Mouse (Mus musculus) midbrain, embryonic 10.5 days (tissue): Measurements from ENCODE around the gene Ptprh. TPM values are rescaled to one million over a fixed set of nuclear protein-coding genes. Genes with fewer than 3 reads are reported as not detected.
"Not testable (repeated sequence)": the region's sequence is repeated elsewhere in the genome, so short reads cannot be mapped to it uniquely, and the experiment has no call there.

Experiments used
- DNase-seq: peaks from one replicate; pipeline ENCODE4 v3.0.0-alpha.2; 2017; ENCODE audit warnings: low spot score
- H3K27ac ChIP-seq: fragments of 300-500 bp; sonication (generic); replicated peaks from 2 replicates; pipeline ENCODE4 v1.5.1; 2016; ENCODE audit warnings: mild to moderate bottlenecking
- H3K27me3 ChIP-seq: fragments of 300-500 bp; sonication (generic); 2 replicates; pipeline ENCODE4 v1.6.1; 2016; ENCODE audit warnings: low read depth, mild to moderate bottlenecking; ENCODE audit not compliant: poor library complexity, severe bottlenecking
- H3K36me3 ChIP-seq: fragments of 300-500 bp; sonication (generic); 2 replicates; pipeline ENCODE4 v1.6.1; 2016; ENCODE audit warnings: mild to moderate bottlenecking, moderate library complexity
- H3K4me1 ChIP-seq: fragments of 300-500 bp; sonication (generic); 2 replicates; pipeline ENCODE4 v1.6.1; 2016
- H3K4me3 ChIP-seq: fragments of 300-500 bp; sonication (generic); 2 replicates; pipeline ENCODE4 v1.5.1; 2016; ENCODE audit warnings: mild to moderate bottlenecking, moderate library complexity
- H3K9me3 ChIP-seq: fragments of 300-500 bp; sonication (generic); replicated peaks from 2 replicates; pipeline ENCODE4 v1.6.1; 2016; ENCODE audit warnings: mild to moderate bottlenecking
- WGBS: fragments of 180-500 bp; shearing (Covaris S2); methylation state at CpG from one replicate; pipeline ENCODE4 v1.1.7; 2016; 5-methylcytosine and 5-hydroxymethylcytosine counted together
- polyA plus RNA-seq: library from polyadenylated mRNA; unstranded; fragments of >200 nt; fragmentation: Nextera tagmentation; extraction: Ambion mirVana; gene quantifications from 2 replicates; pipeline ENCODE4 v1.2.1, GENCODE M21; 2016

The Ptprh gene
- polyA plus RNA-seq, 1 experiment from 2014 or later: not detected

- Histone ChIP-seq H3K9me3 (no peaks in the 10 kb centered on the region), H3K36me3 (no peaks in the 10 kb centered on the region), H3K4me1 (peaks cover 23% of the 10 kb centered on the region), H3K4me3 (peak within 1 kb of the TSS; percentile 61), H3K27me3 (peaks cover 36% of the 10 kb centered on the region), H3K27ac (0 out of 2 replicates have a peak within 1 kb of the TSS, but pooled peaks have one; percentile 61)
- 3% methylated on average over 28 of the region's 28 CpGs for WGBS
- peak; percentile 88 for DNase-seq
These were observed 71.7 kb downstream of the Ptprh start, which contains the start of gene Dnaaf3 for GRCm38 (mm10) chr7:4532005-4532729. TSS of gene Dnaaf3 (minus strand) at chr7:4532453.

- Histone ChIP-seq H3K27me3 (peaks cover 41% of the 10 kb centered on the region), H3K4me1 (peaks cover 37% of the 10 kb centered on the region)
- not testable (repeated sequence) for DNase-seq, H3K36me3 ChIP-seq, H3K27ac ChIP-seq, H3K4me3 ChIP-seq, H3K9me3 ChIP-seq
- 55% methylated on average over 7 of the region's 8 CpGs for WGBS
These were observed 73.7 kb downstream of the Ptprh start for GRCm38 (mm10) chr7:4530166-4530565.

GRCm38 (mm10) chr7:4527302-4527689 is 76.5 kb downstream of the Ptprh start:
- H3K4me1 ChIP-seq: peaks cover 32% of the 10 kb centered on the region
- H3K27me3 ChIP-seq: peaks cover 52% of the 10 kb centered on the region
- no peak overlapping the region for H3K27ac ChIP-seq
- H3K4me3 ChIP-seq: peak overlapping the region; percentile 50; the same call in 1 of the 2 replicates
- 0 out of 2 replicates have a peak, but pooled peaks cover 3% of the 10 kb centered on the region for H3K9me3 ChIP-seq
- H3K36me3 ChIP-seq: no peaks in the 10 kb centered on the region
- DNase-seq: no peak
- WGBS: 43% methylated on average over 18 of the region's 18 CpGs

GRCm38 (mm10) chr7:4526341-4527301 is 77.2 kb downstream of the Ptprh start:
- Histone ChIP-seq H3K27me3 (peaks cover 58% of the 10 kb centered on the region), H3K27ac (peak overlapping the region; percentile 84), H3K4me1 (peaks cover 26% of the 10 kb centered on the region), H3K4me3 (peak overlapping the region; percentile 50), H3K36me3 (no peaks in the 10 kb centered on the region), H3K9me3 (0 out of 2 replicates have a peak, but pooled peaks cover 3% of the 10 kb centered on the region)
- peak; percentile 92 for DNase-seq
- 26% methylated on average over 40 of the region's 40 CpGs for WGBS

- Histone ChIP-seq H3K4me1 (peaks cover 35% of the 10 kb centered on the region), H3K27me3 (peaks cover 64% of the 10 kb centered on the region)
- WGBS: 72% methylated on average over 15 of the region's 15 CpGs
- H3K27ac ChIP-seq, H3K36me3 ChIP-seq, H3K4me3 ChIP-seq, H3K9me3 ChIP-seq: not testable (repeated sequence)
- peak; percentile 68 for DNase-seq
These were observed 79.5 kb downstream of the Ptprh start, which contains the start of gene Tnni3 for GRCm38 (mm10) chr7:4524212-4524922. TSS of gene Tnni3 (minus strand) at chr7:4524229.

- H3K27me3 ChIP-seq: peaks cover 59% of the 10 kb centered on the region
- DNase-seq: no peak
- H3K4me3 ChIP-seq: no peak overlapping the region
- 92% methylated on average over 33 of the region's 33 CpGs for WGBS
- no peaks in the 10 kb centered on the region for H3K36me3 ChIP-seq
- 0 out of 2 replicates have a peak, but pooled peaks cover 3% of the 10 kb centered on the region for H3K9me3 ChIP-seq
- H3K27ac ChIP-seq: no peak overlapping the region
- H3K4me1 ChIP-seq: peaks cover 35% of the 10 kb centered on the region
These were observed 80.4 kb downstream of the Ptprh start for GRCm38 (mm10) chr7:4523205-4524130.

GRCm38 (mm10) chr7:4522292-4522691 is 81.5 kb downstream of the Ptprh start:
- H3K27me3 ChIP-seq: peaks cover 47% of the 10 kb centered on the region
- H3K4me3 ChIP-seq: no peak overlapping the region
- peaks cover 28% of the 10 kb centered on the region for H3K4me1 ChIP-seq
- H3K36me3 ChIP-seq: no peaks in the 10 kb centered on the region
- no peak for DNase-seq
- 74% methylated on average over 6 of the region's 6 CpGs for WGBS
- 0 out of 2 replicates have a peak, but pooled peaks cover 3% of the 10 kb centered on the region for H3K9me3 ChIP-seq
- no peak overlapping the region for H3K27ac ChIP-seq

GRCm38 (mm10) chr7:4521231-4522003 is 82.4 kb downstream of the Ptprh start:
- H3K4me1 ChIP-seq: peaks cover 26% of the 10 kb centered on the region
- peak overlapping the region; percentile 28; the same call in 1 of the 2 replicates for H3K27ac ChIP-seq
- 0 out of 2 replicates have a peak, but pooled peaks cover 3% of the 10 kb centered on the region for H3K9me3 ChIP-seq
- H3K27me3 ChIP-seq: peaks cover 41% of the 10 kb centered on the region
- 35% methylated on average over 32 of the region's 32 CpGs for WGBS
- H3K4me3 ChIP-seq: peak overlapping the region; percentile 43
- no peak for DNase-seq
- no peaks in the 10 kb centered on the region for H3K36me3 ChIP-seq

GRCm38 (mm10) chr7:4518487-4518886 is 85.4 kb downstream of the Ptprh start:
- 93% methylated on average over 1 of the region's 1 CpGs for WGBS
- Histone ChIP-seq H3K27ac (no peak overlapping the region), H3K9me3 (0 out of 2 replicates have a peak, but pooled peaks cover 3% of the 10 kb centered on the region)

GRCm38 (mm10) chr7:4516332-4517050 is 87.3 kb downstream of the Ptprh start, which contains the start of gene Tnnt1:
TSS of gene Tnnt1 (minus strand) at chr7:4516382.
- DNase-seq: no peak
- 22% methylated on average over 4 of the region's 4 CpGs for WGBS

More at GRCm38 (mm10) chr7:4518487-4518886, 85.4 kb downstream of the Ptprh start:
- no peak overlapping the region for H3K4me3 ChIP-seq
- no peak for DNase-seq
- peaks cover 41% of the 10 kb centered on the region for H3K27me3 ChIP-seq
- no peaks in the 10 kb centered on the region for H3K36me3 ChIP-seq
- peaks cover 41% of the 10 kb centered on the region for H3K4me1 ChIP-seq

More at GRCm38 (mm10) chr7:4516332-4517050, 87.3 kb downstream of the Ptprh start, which contains the start of gene Tnnt1:
- peaks cover 22% of the 10 kb centered on the region for H3K27me3 ChIP-seq
- no peaks in the 10 kb centered on the region for H3K36me3 ChIP-seq
- H3K27ac ChIP-seq: peak within 1 kb of the TSS; percentile 72
- H3K4me3 ChIP-seq: no peak within 1 kb of the TSS
- peaks cover 43% of the 10 kb centered on the region for H3K4me1 ChIP-seq
- H3K9me3 ChIP-seq: no peaks in the 10 kb centered on the region
